Mouse (Mus musculus) monocyte, adult 5-6 weeks (primary cell): ENCODE results near the gene Fam120a. TPM values are rescaled to one million over a fixed set of nuclear protein-coding genes. Genes with fewer than 3 reads are reported as not detected.

Source experiments
- ATAC-seq: fragments of 153-309, 156-312 bp; replicated peaks from 2 replicates; pipeline ENCODE4 v1.8.0; 2017; ENCODE audit warnings: mild to moderate bottlenecking; ENCODE audit not compliant: low TSS enrichment, insufficient number of reproducible peaks, severe bottlenecking, poor library complexity, low FRiP score
- total RNA-seq: library from RNA; stranded (forward); fragments of 200-1000, 200-491, 200-594 nt; gene quantifications from 3 replicates; pipeline ENCODE4 v1.2.3, GENCODE M21; 2017

Fam120a gene
- total RNA-seq, 1 experiment from 2014 or later = 69.3 TPM

DNA sequence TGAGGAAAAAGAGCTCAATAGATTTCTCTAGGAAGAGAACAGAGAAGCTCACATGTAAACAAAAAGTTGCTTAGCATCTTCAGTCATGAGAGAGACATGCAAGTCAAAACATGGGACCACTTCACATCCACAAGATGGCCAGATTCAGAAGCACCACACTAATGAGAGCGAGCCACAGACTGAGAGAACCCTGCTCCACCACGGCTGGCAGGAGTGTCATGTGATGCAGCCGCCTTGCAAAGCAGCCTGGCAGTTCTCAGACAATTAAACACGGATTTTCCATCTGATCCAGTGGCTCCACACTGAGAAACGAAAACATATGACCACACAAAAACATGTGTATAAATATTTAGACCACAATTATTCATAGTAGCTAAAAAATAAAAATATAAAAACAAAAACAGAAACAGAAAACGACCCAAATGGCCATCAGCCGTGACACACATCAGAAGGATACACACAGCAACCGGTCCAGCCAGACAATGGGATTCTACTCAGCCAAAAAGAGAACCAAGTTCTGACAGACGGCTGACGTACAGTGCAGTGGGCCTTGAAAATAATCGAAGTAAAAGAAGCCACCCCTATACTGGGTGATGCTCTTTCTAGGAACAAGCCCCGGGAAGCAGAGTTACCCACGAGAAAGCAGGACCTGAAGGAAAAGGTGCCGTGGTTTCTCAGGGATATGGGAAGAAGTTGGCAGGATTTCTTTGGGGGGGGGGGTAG is 137.1 kb downstream of the Fam120a start:
- no peak for ATAC-seq

DNA sequence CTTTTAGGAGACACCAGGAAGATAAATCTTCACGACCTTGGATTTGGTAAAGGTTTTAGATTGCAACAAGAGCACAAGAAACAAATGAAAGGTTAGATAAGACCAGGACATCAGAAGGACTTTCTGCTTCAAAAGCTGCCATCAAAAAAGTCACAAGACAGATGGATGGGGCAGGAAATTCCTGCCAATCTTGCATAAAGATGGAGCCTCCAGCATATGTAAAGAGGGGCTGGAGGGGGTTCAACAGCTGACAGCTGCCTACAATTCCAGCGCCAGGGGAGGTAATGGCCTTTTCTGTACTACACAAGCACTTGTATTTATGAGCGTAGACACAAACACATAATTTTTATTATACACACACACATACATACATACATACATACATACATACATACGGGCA is 138.0 kb downstream of the Fam120a start:
- no peak for ATAC-seq

Other genes starting within 250 kb of the Fam120a start
- 10.0 to 17.8 TPM (median 13.7 TPM) in 3 replicates for gene Phf2, start 96.9 kb downstream of the Fam120a start, total RNA-seq
- gene Wnk2, start 180.0 kb upstream of the Fam120a start, total RNA-seq = not detected in 3 replicates
- 24.6 to 59.1 TPM (median 55.8 TPM) in 3 replicates for gene Ninj1, start 219.5 kb upstream of the Fam120a start, total RNA-seq
- 27.8 to 56.1 TPM (median 45.9 TPM) in 3 replicates for gene Card19, start 248.0 kb upstream of the Fam120a start, total RNA-seq